17 mouse cellular contexts compared by ENCODE assay signal in genomic region chr1:63430668-63431067, GRCm38 (mm10). TPM values are rescaled to one million over a fixed set of nuclear protein-coding genes. Genes with fewer than 3 reads are reported as not detected.
DNase-seq lines count a peak whose midpoint lies in the region; ATAC-seq and TF ChIP-seq lines count a peak whose summit lies in the region.
"Had no signal": no experiment of that assay in that cellular context is flagged by ENCODE, and none has a peak within 500 bp of the region (broad histone marks: within the 10 kb centered on the region; RNA-seq: fewer than 3 reads in every experiment).

No protein-coding gene starts in this region.

- no peaks in the 10 kb centered on the region for H3K36me3 ChIP-seq in heart, embryonic 10.5 days
- H3K36me3 ChIP-seq in ES-Bruce4 (ENCODE audit: control insufficient read depth, insufficient read depth, low read length, poor library complexity, severe bottlenecking), result no peaks in the 10 kb centered on the region
- no peaks in the 10 kb centered on the region for H3K36me3 ChIP-seq in midbrain, embryonic 13.5 days
- H3K36me3 ChIP-seq: limb, embryonic 13.5 days; midbrain, embryonic 12.5 days had no signal

- H3K4me2 ChIP-seq in midbrain, embryonic 13.5 days (replicated peaks), result no peak overlapping the region
- H3K4me2 ChIP-seq: limb, embryonic 13.5 days; midbrain, embryonic 12.5 days had no signal

- peak; percentile 8 to 31 for DNase-seq in heart, adult 18-20 months
- DNase-seq in heart, embryonic 10.5 days (ENCODE audit: low spot score), result no peak
- peak; percentile 60 for DNase-seq in cerebellum, adult 8-10 months
- DNase-seq in heart, postnatal 36 days, result peak; percentile 4 to 10
- no peak for DNase-seq in urinary bladder, postnatal 4 days (ENCODE audit: low spot score in 2 of 2)
- DNase-seq: B cell, adult 2 months; layer of hippocampus, postnatal 36 days; right cerebral cortex, postnatal 4 days; thymus, postnatal 25 days had no signal

- no peak overlapping the region for H3K27ac ChIP-seq in heart, embryonic 10.5 days
- H3K27ac ChIP-seq in ES-Bruce4 (ENCODE audit: insufficient read depth, low read length), result peak overlapping the region; percentile 90
- H3K27ac ChIP-seq in midbrain, embryonic 13.5 days, result no peak overlapping the region
- H3K27ac ChIP-seq: kidney, postnatal 0 days; limb, embryonic 13.5 days; midbrain, embryonic 12.5 days had no signal

- H3K4me3 ChIP-seq in heart, embryonic 10.5 days, result no peak overlapping the region
- no peak overlapping the region for H3K4me3 ChIP-seq in ES-Bruce4 (ENCODE audit: low read depth, low read length)
- H3K4me3 ChIP-seq in midbrain, embryonic 13.5 days (replicated peaks), result no peak overlapping the region
- H3K4me3 ChIP-seq: limb, embryonic 13.5 days; midbrain, embryonic 12.5 days had no signal

- no peaks in the 10 kb centered on the region for H3K27me3 ChIP-seq in heart, embryonic 10.5 days (ENCODE audit: insufficient read depth, poor library complexity, severe bottlenecking)
- no peaks in the 10 kb centered on the region for H3K27me3 ChIP-seq in ES-Bruce4 (ENCODE audit: control insufficient read depth, insufficient read depth, low read length, poor library complexity, severe bottlenecking)
- no peaks in the 10 kb centered on the region for H3K27me3 ChIP-seq in midbrain, embryonic 13.5 days
- H3K27me3 ChIP-seq: limb, embryonic 13.5 days; midbrain, embryonic 12.5 days had no signal

- TF ChIP-seq POLR2A in ES-Bruce4 (IDR thresholded peaks at IDR 0.05; ENCODE audit: insufficient read depth, low read length), result no peak

- ATAC-seq in midbrain, embryonic 13.5 days, result no peak
- no peak for ATAC-seq in megakaryocyte-erythroid progenitor cell, adult 5-6 weeks (replicated peaks; ENCODE audit: low FRiP score, low TSS enrichment, poor library complexity, severe bottlenecking)
- ATAC-seq: forebrain, postnatal 0 days had no signal

- no peaks in the 10 kb centered on the region for H3K9me3 ChIP-seq in heart, embryonic 10.5 days
- H3K9me3 ChIP-seq in ES-Bruce4 (replicated peaks; ENCODE audit: control insufficient read depth, insufficient read depth, low read length, poor library complexity, severe bottlenecking), result no peaks in the 10 kb centered on the region
- no peaks in the 10 kb centered on the region for H3K9me3 ChIP-seq in midbrain, embryonic 13.5 days
- H3K9me3 ChIP-seq: limb, embryonic 13.5 days had no signal

- no peak overlapping the region for H3K9ac ChIP-seq in ES-Bruce4 (ENCODE audit: low read depth, poor library complexity, severe bottlenecking)
- no peak overlapping the region for H3K9ac ChIP-seq in midbrain, embryonic 13.5 days (replicated peaks)
- H3K9ac ChIP-seq: forebrain, postnatal 0 days; limb, embryonic 13.5 days; midbrain, embryonic 12.5 days had no signal

- 72% methylated on average over 6 of the region's 6 CpGs for WGBS in heart, embryonic 10.5 days
- WGBS in midbrain, embryonic 13.5 days, result 83% methylated on average over 6 of the region's 6 CpGs

- H3K4me1 ChIP-seq in heart, embryonic 10.5 days, result no peaks in the 10 kb centered on the region
- peaks cover 5% of the 10 kb centered on the region for H3K4me1 ChIP-seq in ES-Bruce4 (ENCODE audit: control insufficient read depth, insufficient read depth, low read length)
- H3K4me1 ChIP-seq in midbrain, embryonic 13.5 days (replicated peaks), result no peaks in the 10 kb centered on the region
- H3K4me1 ChIP-seq: limb, embryonic 13.5 days had no signal

- TF ChIP-seq CTCF in ES-Bruce4 (IDR thresholded peaks at IDR 0.05; ENCODE audit: low read depth, low read length), result no peak

- no peak for TF ChIP-seq EP300 in ES-Bruce4 (IDR thresholded peaks at IDR 0.05; ENCODE audit: insufficient read depth, low read depth, low read length)

- intact Hi-C loops in heart, postnatal 36 days (cut with DNase I), result no loop called here

RNA-seq across cellular contexts. Expression of gene Adam23, which starts 15.0 kb away (rescaled TPM):
- 1 to 10 TPM; 2.0 to 2.6 TPM for total RNA-seq in heart, adult 18-20 months (2021)
- 0.85 and 1.9 TPM in 2 replicates for polyA plus RNA-seq in heart, embryonic 10.5 days (2016; fragmentation: Nextera tagmentation; extraction: Ambion mirVana)
- polyA plus RNA-seq in ES-Bruce4 (2011; ENCODE audit: insufficient read depth, insufficient read length, low read depth, missing spikeins), result 24.8 and 26.1 TPM in 2 replicates
- 1 to 10 TPM; 2.2 to 2.4 TPM for total RNA-seq in heart, postnatal 36 days (2021)
- polyA plus RNA-seq in midbrain, embryonic 13.5 days (2015; fragmentation: Nextera tagmentation; extraction: Ambion mirVana), result 11.4 and 12.8 TPM in 2 replicates
- total RNA-seq in megakaryocyte-erythroid progenitor cell, adult 5-6 weeks (2014; fragmentation: Nextera tagmentation), result not detected in 2 replicates
- total RNA-seq in megakaryocyte-erythroid progenitor cell, adult 5-6 weeks (2017), result not detected in 2 replicates
- total RNA-seq: MEL had no signal

Comparison
In these comparisons a context has a peak if more than half of its experiments do, and no peak if none do; other contexts are left out.
1. DNase-seq: peak in heart, adult 18-20 months (2 of 2), cerebellum, adult 8-10 months (single experiment) and heart, postnatal 36 days (2 of 2); none in heart, embryonic 10.5 days (single experiment) and urinary bladder, postnatal 4 days (0 of 2).